Mouse (Mus musculus) liver, embryonic 11.5 days (tissue): ENCODE measurements around the gene Rrn3. TPM values are rescaled to one million over a fixed set of nuclear protein-coding genes. Genes with fewer than 3 reads are reported as not detected.
"Not testable (repeated sequence)": the region's sequence is repeated elsewhere in the genome, so short reads cannot be mapped to it uniquely, and the experiment has no call there.

ENCODE experiments used
- ATAC-seq: fragments of 200-750 bp; cut with Nextera tagmentation; replicated peaks from 2 replicates; pipeline ENCODE4 v1.8.0; 2017; ENCODE audit warnings: moderate number of reproducible peaks, mild to moderate bottlenecking, moderate TSS enrichment, moderate library complexity; ENCODE audit not compliant: low FRiP score
- DNase-seq: peaks from one replicate; pipeline ENCODE4 v3.0.0-alpha.2; 2017; ENCODE audit warnings: low spot score
- H3K27ac ChIP-seq: fragments of 300-500 bp; sonication (generic); 2 replicates; pipeline ENCODE4 v1.5.1; 2014; ENCODE audit warnings: mild to moderate bottlenecking, low read depth, low read length, control low read depth
- H3K27me3 ChIP-seq: fragments of 300-500 bp; sonication (generic); replicated peaks from 2 replicates; pipeline ENCODE4 v1.6.1; 2014; ENCODE audit warnings: low read length, mixed read lengths; ENCODE audit not compliant: control insufficient read depth, insufficient read depth
- H3K36me3 ChIP-seq: fragments of 300-500 bp; sonication (generic); 2 replicates; pipeline ENCODE4 v1.6.1; 2014; ENCODE audit warnings: mild to moderate bottlenecking, low read length, moderate library complexity, mixed read lengths; ENCODE audit not compliant: control insufficient read depth, insufficient read depth
- H3K4me1 ChIP-seq: fragments of 300-500 bp; sonication (generic); replicated peaks from 2 replicates; pipeline ENCODE4 v1.6.1; 2014; ENCODE audit warnings: low read length, mixed read lengths; ENCODE audit not compliant: control insufficient read depth, insufficient read depth
- H3K4me2 ChIP-seq: fragments of 300-500 bp; sonication (generic); 2 replicates; pipeline ENCODE4 v1.6.1; 2014; ENCODE audit warnings: mild to moderate bottlenecking, control low read depth, moderate library complexity
- H3K4me3 ChIP-seq: fragments of 300-500 bp; sonication (generic); 2 replicates; pipeline ENCODE4 v1.5.1; 2014; ENCODE audit warnings: low read depth, low read length, control low read depth
- H3K9ac ChIP-seq: fragments of 300-500 bp; sonication (generic); 2 replicates; pipeline ENCODE4 v1.6.1; 2014; ENCODE audit warnings: low read depth, low read length, control low read depth
- H3K9me3 ChIP-seq: fragments of 300-500 bp; sonication (generic); 2 replicates; pipeline ENCODE4 v1.6.1; 2016; ENCODE audit warnings: low read length, inconsistent platforms, mixed read lengths; ENCODE audit not compliant: control insufficient read depth
- WGBS: fragments of 180-500 bp; shearing (Covaris S2); extraction: QIAGEN DNeasy Blood & Tissue Kit; methylation state at CpG from one replicate; pipeline ENCODE4 v1.1.7; 2014; 5-methylcytosine and 5-hydroxymethylcytosine counted together
- polyA plus RNA-seq: library from polyadenylated mRNA; unstranded; fragments of >200 nt; fragmentation: Nextera tagmentation; extraction: Ambion mirVana; gene quantifications from 2 replicates; pipeline ENCODE4 v1.2.1, GENCODE M21; 2014

The Rrn3 gene
- polyA plus RNA-seq, 1 experiment from 2014 or later = 67.1 TPM

- H3K4me1 ChIP-seq, DNase-seq, H3K4me3 ChIP-seq, H3K27ac ChIP-seq, H3K27me3 ChIP-seq, H3K4me2 ChIP-seq, ATAC-seq, H3K9me3 ChIP-seq, H3K9ac ChIP-seq, H3K36me3 ChIP-seq: not testable (repeated sequence)
- 74% methylated on average over 4 of the region's 4 CpGs for WGBS
These were observed 8.9 kb upstream of the Rrn3 start for GRCm38 (mm10) chr16:13771603-13772002.

DNA sequence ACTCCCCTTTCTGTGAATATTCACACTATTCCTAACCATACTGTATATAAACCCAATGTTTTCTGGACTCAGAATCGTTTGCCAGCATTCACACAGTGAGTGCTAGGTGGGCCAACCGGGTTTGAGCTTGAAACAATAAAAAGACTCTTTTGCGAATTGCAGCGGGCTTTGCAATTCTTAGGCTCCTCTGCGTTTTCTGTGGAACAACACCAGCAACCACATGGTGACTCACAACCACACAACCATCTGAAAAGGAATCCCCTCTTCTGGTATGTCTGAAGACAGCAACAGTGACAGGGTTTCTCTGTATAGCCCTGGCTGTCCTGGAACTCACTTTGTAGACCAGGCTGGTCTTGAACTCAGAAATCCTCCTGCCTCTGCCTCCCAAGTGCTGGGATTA, 8.5 kb upstream of the Rrn3 start:
- H3K9me3 ChIP-seq, DNase-seq, H3K36me3 ChIP-seq, H3K27ac ChIP-seq, ATAC-seq, H3K4me3 ChIP-seq, H3K4me1 ChIP-seq, H3K4me2 ChIP-seq, H3K27me3 ChIP-seq, H3K9ac ChIP-seq: not testable (repeated sequence)
- WGBS = 76% methylated on average over 5 of the region's 5 CpGs

DNA sequence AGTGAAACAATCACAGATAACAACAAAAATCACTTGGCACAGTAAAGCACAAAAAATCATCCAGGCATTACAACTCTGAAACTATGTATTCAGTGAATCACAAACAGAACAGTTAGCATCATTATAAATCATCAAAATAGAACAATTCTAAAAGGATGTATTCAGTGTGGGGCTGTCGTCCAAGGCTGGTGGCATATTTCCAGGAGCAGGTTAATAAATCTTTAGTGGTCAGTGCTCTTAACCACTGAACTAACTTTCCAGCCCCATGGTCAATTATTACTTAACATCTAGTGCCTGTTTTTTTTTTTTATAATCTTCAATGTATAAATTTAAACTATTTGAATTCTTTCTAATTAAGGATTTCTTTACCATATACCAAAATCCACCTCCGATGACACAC, 6.5 kb upstream of the Rrn3 start:
- not testable (repeated sequence) for ATAC-seq, H3K9me3 ChIP-seq, H3K36me3 ChIP-seq, H3K27ac ChIP-seq, H3K4me3 ChIP-seq, H3K27me3 ChIP-seq, H3K4me1 ChIP-seq, H3K4me2 ChIP-seq, H3K9ac ChIP-seq, DNase-seq
- 84% methylated on average over 2 of the region's 2 CpGs for WGBS

- not testable (repeated sequence) for DNase-seq, ATAC-seq, H3K27me3 ChIP-seq, H3K4me3 ChIP-seq, H3K9me3 ChIP-seq, H3K27ac ChIP-seq, H3K4me2 ChIP-seq, H3K4me1 ChIP-seq, H3K9ac ChIP-seq, H3K36me3 ChIP-seq
- 84% methylated on average over 3 of the region's 3 CpGs for WGBS
These were observed 5.9 kb upstream of the Rrn3 start for GRCm38 (mm10) chr16:13774651-13775050.

- Histone ChIP-seq H3K4me2 (peak overlapping the region; percentile 86), H3K27me3 (no peaks in the 10 kb centered on the region), H3K4me3 (peak overlapping the region; percentile 82), H3K9me3 (0 out of 2 replicates have a peak, but pooled peaks cover 2% of the 10 kb centered on the region), H3K36me3 (peaks cover 19% of the 10 kb centered on the region), H3K4me1 (peaks cover 16% of the 10 kb centered on the region), H3K27ac (peak overlapping the region; percentile 65; the same call in 1 of the 2 replicates), H3K9ac (peak overlapping the region; percentile 92)
- DNase-seq (no peak), ATAC-seq (peak; percentile 73)
- WGBS = 17% methylated on average over 8 of the region's 8 CpGs
These were observed 708 bp downstream of the Rrn3 start for GRCm38 (mm10) chr16:13781216-13781615.

DNA sequence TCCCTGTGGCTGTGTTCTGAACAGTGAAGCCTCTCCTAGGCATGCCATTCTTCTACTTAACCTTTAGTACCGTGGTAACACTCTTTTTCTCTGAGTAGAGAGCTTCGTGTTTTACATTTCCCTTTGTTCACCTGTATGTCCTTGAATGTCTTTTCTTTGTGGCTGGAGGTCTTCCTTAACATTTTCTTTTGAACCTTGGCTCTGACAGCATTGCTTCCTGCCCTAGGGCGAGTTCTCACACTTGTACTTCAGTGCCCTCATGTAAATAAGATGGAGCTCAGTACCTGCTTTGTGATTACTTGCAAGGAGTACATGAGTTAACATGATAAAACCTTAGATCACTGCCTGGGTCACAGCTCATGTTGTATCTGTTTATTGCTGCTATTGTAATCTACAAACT, 5.4 kb downstream of the Rrn3 start:
- ATAC-seq (no peak), DNase-seq (no peak)
- Histone ChIP-seq H3K27ac (no peak overlapping the region), H3K4me1 (peaks cover 11% of the 10 kb centered on the region), H3K9me3 (no peaks in the 10 kb centered on the region), H3K36me3 (peaks cover 33% of the 10 kb centered on the region), H3K9ac (no peak overlapping the region), H3K4me2 (no peak overlapping the region), H3K27me3 (no peaks in the 10 kb centered on the region), H3K4me3 (no peak overlapping the region)
- WGBS = 82% methylated on average over 3 of the region's 3 CpGs

DNA sequence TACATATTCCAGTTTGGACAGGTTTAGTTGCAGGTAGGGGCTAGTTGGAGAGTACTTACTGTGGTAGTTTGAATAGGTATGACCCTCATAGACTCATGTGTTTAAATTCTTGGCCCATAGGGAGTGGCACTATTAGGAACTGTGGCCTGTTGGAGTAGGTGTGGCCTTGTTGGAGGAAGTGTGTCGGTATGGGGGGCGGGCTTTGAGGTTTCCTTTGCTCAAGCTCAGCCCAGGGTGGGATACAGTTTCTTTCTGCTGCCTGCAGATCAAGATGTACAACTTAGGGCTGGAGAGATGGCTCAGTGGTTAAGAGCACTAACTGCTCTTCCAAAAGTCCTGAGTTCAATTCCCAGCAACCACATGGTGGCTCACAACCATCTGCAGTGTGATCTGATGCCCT, 12.9 kb downstream of the Rrn3 start:
- not testable (repeated sequence) for ATAC-seq, H3K4me3 ChIP-seq, DNase-seq, H3K4me1 ChIP-seq, H3K9ac ChIP-seq, H3K27ac ChIP-seq, H3K4me2 ChIP-seq, H3K9me3 ChIP-seq, H3K27me3 ChIP-seq
- 78% methylated on average over 2 of the region's 2 CpGs for WGBS
- peaks cover 58% of the 10 kb centered on the region for H3K36me3 ChIP-seq

GRCm38 (mm10) chr16:13796746-13797175, 16.3 kb downstream of the Rrn3 start:
- 87% methylated on average over 5 of the region's 5 CpGs for WGBS
- ATAC-seq = no peak
- no peak for DNase-seq
- Histone ChIP-seq H3K27me3 (no peaks in the 10 kb centered on the region), H3K27ac (no peak overlapping the region), H3K4me2 (no peak overlapping the region), H3K4me3 (no peak overlapping the region), H3K9me3 (no peaks in the 10 kb centered on the region), H3K4me1 (no peaks in the 10 kb centered on the region), H3K9ac (no peak overlapping the region), H3K36me3 (peaks cover 72% of the 10 kb centered on the region)

- ATAC-seq (no peak), DNase-seq (no peak)
- H3K9ac ChIP-seq = no peak overlapping the region
- no peak overlapping the region for H3K27ac ChIP-seq
- peaks cover 63% of the 10 kb centered on the region for H3K36me3 ChIP-seq
- H3K4me2 ChIP-seq = no peak overlapping the region
- no peaks in the 10 kb centered on the region for H3K27me3 ChIP-seq
- H3K4me3 ChIP-seq = no peak overlapping the region
- H3K9me3 ChIP-seq = no peaks in the 10 kb centered on the region
- 87% methylated on average over 4 of the region's 4 CpGs for WGBS
- no peaks in the 10 kb centered on the region for H3K4me1 ChIP-seq
These were observed 20.7 kb downstream of the Rrn3 start for GRCm38 (mm10) chr16:13801231-13801630.
